ENCODE assay signal across 8 mouse cellular contexts in genomic region chr9:60819340-60819739, GRCm38 (mm10). TPM values are rescaled to one million over a fixed set of nuclear protein-coding genes. Genes with fewer than 3 reads are reported as not detected.
DNase-seq lines count a peak whose midpoint lies in the region; ATAC-seq and TF ChIP-seq lines count a peak whose summit lies in the region.

No protein-coding gene starts in this region.

- H3K9ac ChIP-seq in stomach, postnatal 0 days (ENCODE audit: low read length) = no peak overlapping the region
- no peak overlapping the region for H3K9ac ChIP-seq in heart, embryonic 11.5 days (ENCODE audit: low read depth, low read length)

- no peaks in the 10 kb centered on the region for H3K4me1 ChIP-seq in stomach, postnatal 0 days (replicated peaks; ENCODE audit: control insufficient read depth, insufficient read depth)
- peaks cover 9% of the 10 kb centered on the region; the same call in 1 of the 2 replicates for H3K4me1 ChIP-seq in heart, embryonic 11.5 days (ENCODE audit: control insufficient read depth, insufficient read depth, low read length)

- H3K4me3 ChIP-seq in stomach, postnatal 0 days (ENCODE audit: low read depth, low read length) = no peak overlapping the region
- H3K4me3 ChIP-seq in heart, embryonic 11.5 days (ENCODE audit: low read depth, low read length) = no peak overlapping the region

- H3K4me2 ChIP-seq in stomach, postnatal 0 days (replicated peaks; ENCODE audit: low read depth) = no peak overlapping the region
- no peak overlapping the region for H3K4me2 ChIP-seq in heart, embryonic 11.5 days

- peak; percentile 71 for DNase-seq in CD4-positive, CD25-positive, alpha-beta regulatory T cell, adult 2 months (ENCODE audit: low read depth, low spot score)
- peak; percentile 73 for DNase-seq in kidney, postnatal 10 days
- no peak for DNase-seq in kidney, adult 9 months
- DNase-seq in thymus, postnatal 0 days (ENCODE audit: low spot score) = peak; percentile 47
- DNase-seq in thymus, adult 18-20 months = no peak
- no peak for DNase-seq in stomach, postnatal 0 days (ENCODE audit: low spot score)

- H3K27ac ChIP-seq in stomach, postnatal 0 days (replicated peaks) = no peak overlapping the region
- no peak overlapping the region for H3K27ac ChIP-seq in heart, embryonic 11.5 days (ENCODE audit: low read depth, low read length)

- 18% methylated on average over 1 of the region's 1 CpGs for WGBS in stomach, postnatal 0 days
- WGBS in heart, embryonic 11.5 days (ENCODE audit: insufficient replicate concordance) = 25% methylated on average over 1 of the region's 1 CpGs

- no peak for ATAC-seq in CD4-positive, CD25-positive, alpha-beta regulatory T cell, adult 4 months
- ATAC-seq in stomach, postnatal 0 days (ENCODE audit: low FRiP score, low TSS enrichment) = no peak
- ATAC-seq in heart, embryonic 11.5 days (replicated peaks; ENCODE audit: insufficient number of reproducible peaks, low FRiP score, low TSS enrichment) = no peak

- TF ChIP-seq CTCF in stomach, postnatal 0 days (IDR thresholded peaks at IDR 0.05; ENCODE audit: low read depth) = peak; percentile 79

- TF ChIP-seq EP300 in stomach, postnatal 0 days (optimal IDR thresholded peaks at IDR 0.05) = no peak

- no peaks in the 10 kb centered on the region for H3K9me3 ChIP-seq in stomach, postnatal 0 days (ENCODE audit: control insufficient read depth, low read length)
- no peaks in the 10 kb centered on the region for H3K9me3 ChIP-seq in heart, embryonic 11.5 days (replicated peaks; ENCODE audit: control insufficient read depth, low read length)

- H3K36me3 ChIP-seq in stomach, postnatal 0 days (ENCODE audit: control insufficient read depth, insufficient read depth, low read length) = no peaks in the 10 kb centered on the region
- no peaks in the 10 kb centered on the region; the same call in 1 of the 2 replicates for H3K36me3 ChIP-seq in heart, embryonic 11.5 days (ENCODE audit: control insufficient read depth, insufficient read depth, low read length)

- no peaks in the 10 kb centered on the region for H3K27me3 ChIP-seq in stomach, postnatal 0 days (ENCODE audit: control insufficient read depth, insufficient read depth, low read length)
- H3K27me3 ChIP-seq in heart, embryonic 11.5 days (ENCODE audit: control insufficient read depth, insufficient read depth, low read length) = no peaks in the 10 kb centered on the region

RNA-seq across cellular contexts. Expression of gene Uaca, which starts 25.0 kb away (rescaled TPM):
- not detected for polyA plus RNA-seq in CD4-positive, CD25-positive, alpha-beta regulatory T cell, adult 4 months (2017; shearing (Covaris generic))
- polyA plus RNA-seq in thymus, postnatal 0 days (2015; fragmentation: Nextera tagmentation; extraction: Ambion mirVana) = 11.7 and 12.4 TPM in 2 replicates
- polyA plus RNA-seq in stomach, postnatal 0 days (2015; fragmentation: Nextera tagmentation; extraction: Ambion mirVana) = 17.3 and 18.6 TPM in 2 replicates
- 19.2 and 26.8 TPM in 2 replicates for polyA plus RNA-seq in heart, embryonic 11.5 days (2014; fragmentation: Nextera tagmentation; extraction: Ambion mirVana)

Comparison
In these comparisons a context has a peak if more than half of its experiments do, and no peak if none do; other contexts are left out.
1. DNase-seq: peak in CD4-positive, CD25-positive, alpha-beta regulatory T cell, adult 2 months (single experiment), kidney, postnatal 10 days (single experiment) and thymus, postnatal 0 days (single experiment); none in kidney, adult 9 months (single experiment), thymus, adult 18-20 months (0 of 2) and stomach, postnatal 0 days (single experiment).
2. RNA of gene Uaca, which starts 25.0 kb away (polyA plus RNA-seq): 19.2 to 26.8 TPM in heart, embryonic 11.5 days, 17.3 to 18.6 TPM in stomach, postnatal 0 days and 11.7 to 12.4 TPM in thymus, postnatal 0 days; not detected in CD4-positive, CD25-positive, alpha-beta regulatory T cell, adult 4 months; every median in the first group is over 10 times any median in the second.